Mouse (Mus musculus) intestine, postnatal 0 days (tissue): ENCODE measurements around the gene Tiam1. TPM values are rescaled to one million over a fixed set of nuclear protein-coding genes. Genes with fewer than 3 reads are reported as not detected.

Experiments used
- ATAC-seq: fragments of 200-750 bp; cut with Nextera tagmentation; 2 replicates; pipeline ENCODE4 v1.8.0; 2017; ENCODE audit warnings: mild to moderate bottlenecking, moderate TSS enrichment, moderate library complexity
- H3K27ac ChIP-seq: fragments of 300-500 bp; sonication (generic); 2 replicates; pipeline ENCODE4 v1.5.1; 2014; ENCODE audit warnings: mild to moderate bottlenecking, low read depth, low read length, moderate library complexity
- H3K27me3 ChIP-seq: fragments of 300-500 bp; sonication (generic); replicated peaks from 2 replicates; pipeline ENCODE4 v1.6.1; 2014; ENCODE audit warnings: low read length, mixed read lengths; ENCODE audit not compliant: control insufficient read depth, insufficient read depth
- H3K36me3 ChIP-seq: fragments of 300-500 bp; sonication (generic); 2 replicates; pipeline ENCODE4 v1.6.1; 2014; ENCODE audit warnings: mild to moderate bottlenecking, moderate library complexity; ENCODE audit not compliant: control insufficient read depth, insufficient read depth
- H3K4me1 ChIP-seq: fragments of 300-500 bp; sonication (generic); replicated peaks from 2 replicates; pipeline ENCODE4 v1.6.1; 2014; ENCODE audit warnings: antibody characterized with exemption, low read length, mixed read lengths; ENCODE audit not compliant: control insufficient read depth, insufficient read depth
- H3K4me2 ChIP-seq: fragments of 300-500 bp; sonication (generic); replicated peaks from 2 replicates; pipeline ENCODE4 v1.6.1; 2014; ENCODE audit warnings: low read depth, mild to moderate bottlenecking, moderate library complexity
- H3K4me3 ChIP-seq: fragments of 300-500 bp; sonication (generic); 2 replicates; pipeline ENCODE4 v1.5.1; 2014; ENCODE audit warnings: low read depth, low read length
- H3K9ac ChIP-seq: fragments of 300-500 bp; sonication (generic); 2 replicates; pipeline ENCODE4 v1.6.1; 2014; ENCODE audit warnings: mild to moderate bottlenecking, low read depth, low read length
- H3K9me3 ChIP-seq: fragments of 300-500 bp; sonication (generic); 2 replicates; pipeline ENCODE4 v1.6.1; 2016; ENCODE audit warnings: mixed run types; ENCODE audit not compliant: control insufficient read depth
- CTCF ChIP-seq: sonication (generic); IDR thresholded peaks from 2 replicates; pipeline ENCODE4 v1.5.1; 2016; ENCODE audit warnings: low read depth, mild to moderate bottlenecking, control low read depth, antibody characterized with exemption, moderate library complexity
- WGBS: fragments of 180-500 bp; shearing (Covaris S2); extraction: QIAGEN DNeasy Blood & Tissue Kit; methylation state at CpG from one replicate; pipeline ENCODE4 v1.1.7; 2014; 5-methylcytosine and 5-hydroxymethylcytosine counted together
- polyA plus RNA-seq: library from polyadenylated mRNA; unstranded; fragments of >200 nt; fragmentation: Nextera tagmentation; extraction: Ambion mirVana; gene quantifications from 2 replicates; pipeline ENCODE4 v1.2.1, GENCODE M21; 2015

The Tiam1 gene
- polyA plus RNA-seq, 1 experiment from 2014 or later = 3.3 TPM

GRCm38 (mm10) chr16:89848179-89848578 lies 295.4 kb downstream of the Tiam1 start:
- no peaks in the 10 kb centered on the region for H3K9me3 ChIP-seq
- H3K9ac ChIP-seq = no peak overlapping the region
- no peak overlapping the region for H3K27ac ChIP-seq
- no peaks in the 10 kb centered on the region for H3K27me3 ChIP-seq
- H3K4me3 ChIP-seq = no peak overlapping the region
- ATAC-seq = no peak
- H3K4me2 ChIP-seq = no peak overlapping the region
- no peak for TF ChIP-seq CTCF
- no peaks in the 10 kb centered on the region for H3K4me1 ChIP-seq
- WGBS = 87% methylated on average over 3 of the region's 3 CpGs
- H3K36me3 ChIP-seq = no peaks in the 10 kb centered on the region

GRCm38 (mm10) chr16:89845461-89845860 lies 298.1 kb downstream of the Tiam1 start:
- H3K27me3 ChIP-seq = no peaks in the 10 kb centered on the region
- WGBS = 83% methylated on average over 8 of the region's 8 CpGs
- no peaks in the 10 kb centered on the region for H3K9me3 ChIP-seq
- no peaks in the 10 kb centered on the region for H3K4me1 ChIP-seq
- no peak overlapping the region for H3K4me2 ChIP-seq
- no peak for ATAC-seq
- no peak overlapping the region for H3K4me3 ChIP-seq
- no peaks in the 10 kb centered on the region for H3K36me3 ChIP-seq
- TF ChIP-seq CTCF = no peak
- no peak overlapping the region for H3K27ac ChIP-seq
- no peak overlapping the region for H3K9ac ChIP-seq

GRCm38 (mm10) chr16:89844580-89844979 lies 299.0 kb downstream of the Tiam1 start:
- no peak for ATAC-seq
- Histone ChIP-seq H3K36me3 (no peaks in the 10 kb centered on the region), H3K27ac (no peak overlapping the region), H3K27me3 (no peaks in the 10 kb centered on the region), H3K4me2 (no peak overlapping the region), H3K4me3 (no peak overlapping the region), H3K4me1 (no peaks in the 10 kb centered on the region), H3K9me3 (no peaks in the 10 kb centered on the region), H3K9ac (no peak overlapping the region)
- TF ChIP-seq CTCF = peak; percentile 92
- 42% methylated on average over 5 of the region's 5 CpGs for WGBS

GRCm38 (mm10) chr16:89841894-89842293 lies 301.7 kb downstream of the Tiam1 start:
- no peak for ATAC-seq
- no peak for TF ChIP-seq CTCF
- H3K27ac ChIP-seq = no peak overlapping the region
- no peak overlapping the region for H3K4me2 ChIP-seq
- no peaks in the 10 kb centered on the region for H3K9me3 ChIP-seq
- 67% methylated on average over 6 of the region's 6 CpGs for WGBS
- H3K4me3 ChIP-seq = no peak overlapping the region
- no peaks in the 10 kb centered on the region for H3K27me3 ChIP-seq
- H3K36me3 ChIP-seq = no peaks in the 10 kb centered on the region
- H3K4me1 ChIP-seq = no peaks in the 10 kb centered on the region
- H3K9ac ChIP-seq = no peak overlapping the region

GRCm38 (mm10) chr16:89840361-89840760 lies 303.2 kb downstream of the Tiam1 start:
- Histone ChIP-seq H3K36me3 (no peaks in the 10 kb centered on the region), H3K4me3 (no peak overlapping the region), H3K27ac (no peak overlapping the region), H3K4me1 (no peaks in the 10 kb centered on the region), H3K4me2 (no peak overlapping the region), H3K9ac (no peak overlapping the region), H3K27me3 (no peaks in the 10 kb centered on the region), H3K9me3 (no peaks in the 10 kb centered on the region)
- TF ChIP-seq CTCF = no peak
- ATAC-seq = no peak
- WGBS = 78% methylated on average over 6 of the region's 6 CpGs

- Histone ChIP-seq H3K4me1 (no peaks in the 10 kb centered on the region), H3K36me3 (no peaks in the 10 kb centered on the region), H3K9ac (no peak overlapping the region), H3K4me2 (no peak overlapping the region), H3K27me3 (no peaks in the 10 kb centered on the region), H3K27ac (no peak overlapping the region), H3K4me3 (no peak overlapping the region), H3K9me3 (no peaks in the 10 kb centered on the region)
- 79% methylated on average over 5 of the region's 5 CpGs for WGBS
- no peak for ATAC-seq
- TF ChIP-seq CTCF = no peak
These were observed 303.7 kb downstream of the Tiam1 start for GRCm38 (mm10) chr16:89839829-89840228.

- Histone ChIP-seq H3K4me1 (no peaks in the 10 kb centered on the region), H3K27ac (no peak overlapping the region), H3K9ac (no peak overlapping the region), H3K36me3 (no peaks in the 10 kb centered on the region), H3K27me3 (no peaks in the 10 kb centered on the region), H3K4me3 (no peak overlapping the region), H3K4me2 (no peak overlapping the region), H3K9me3 (no peaks in the 10 kb centered on the region)
- WGBS = 76% methylated on average over 9 of the region's 9 CpGs
- no peak for TF ChIP-seq CTCF
- ATAC-seq = no peak
These were observed 306.5 kb downstream of the Tiam1 start for GRCm38 (mm10) chr16:89837096-89837495.
